Mouse (Mus musculus): Measurements from ENCODE around the gene Med4.

DNA sequence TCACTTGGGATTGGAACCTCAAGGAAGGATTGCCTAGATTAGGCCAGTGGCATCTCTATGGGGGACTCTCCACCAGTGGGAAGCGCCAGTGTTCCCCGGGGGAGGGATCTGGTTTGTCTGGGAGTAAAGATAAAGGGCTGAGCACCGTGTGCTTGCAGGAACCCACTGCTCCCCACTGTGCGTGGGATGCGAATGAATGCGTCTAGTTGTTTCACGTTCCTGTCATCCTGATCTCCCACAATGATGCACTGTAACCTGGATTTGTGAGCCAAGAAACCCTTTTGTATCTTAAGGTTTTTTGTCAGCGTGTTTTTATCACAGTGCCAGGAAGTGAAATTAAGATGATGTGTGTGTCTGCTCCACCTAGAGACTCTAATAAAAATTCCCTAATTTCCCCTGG, 40.9 kb downstream of the Med4 start:
- no peak for TF ChIP-seq CTCF (conservative IDR thresholded peaks at IDR 0.05; ENCODE audit: low read length)
- TF ChIP-seq POU5F1 (IDR thresholded peaks at IDR 0.05; ENCODE audit: borderline replicate concordance, low read length): no peak

Data from E14TG2a.4 (cell line).